Mouse (Mus musculus): Measurements from ENCODE around the gene Myo15. TPM values are rescaled to one million over a fixed set of nuclear protein-coding genes. Genes with fewer than 3 reads are reported as not detected.
"Not testable (repeated sequence)": the region's sequence is repeated elsewhere in the genome, so short reads cannot be mapped to it uniquely, and the experiment has no call there.

The Myo15 gene
- total RNA-seq, 2 experiments from 2014 or later = 0.12 to 0.19 TPM

GRCm38 (mm10) chr11:60543211-60543610 lies 74.1 kb downstream of the Myo15 start:
- DNase-seq (ENCODE audit: low spot score in 2 of 2) = not testable (repeated sequence)

GRCm38 (mm10) chr11:60545433-60545832 lies 76.3 kb downstream of the Myo15 start:
- no peak for DNase-seq (ENCODE audit: low spot score in 2 of 2)

- no peak for DNase-seq (ENCODE audit: low spot score in 2 of 2)
Measured at GRCm38 (mm10) chr11:60548112-60548511, 79.0 kb downstream of the Myo15 start.

GRCm38 (mm10) chr11:60553091-60553490 lies 84.0 kb downstream of the Myo15 start:
- no peak for DNase-seq (ENCODE audit: low spot score in 2 of 2)

GRCm38 (mm10) chr11:60557675-60558074 lies 88.5 kb downstream of the Myo15 start:
- DNase-seq (ENCODE audit: low spot score in 2 of 2) = no peak

- DNase-seq (ENCODE audit: low spot score in 2 of 2) = peak; percentile 69
Measured at GRCm38 (mm10) chr11:60559342-60559741, 90.2 kb downstream of the Myo15 start.

- DNase-seq (ENCODE audit: low spot score in 2 of 2) = not testable (repeated sequence)
Measured at GRCm38 (mm10) chr11:60574006-60574405, 104.9 kb downstream of the Myo15 start.

Other genes with a start within 250 kb of the Myo15 start
- 10 to 100 TPM; 53.2 to 55.2 TPM for gene Srebf1, start 246.8 kb upstream of the Myo15 start, total RNA-seq (2021)
- 100 to 1,000 TPM; 140 to 147 TPM for gene Tom1l2, start 116.4 kb upstream of the Myo15 start, total RNA-seq (2021)
- 1 to 10 TPM; 5.2 to 7.3 TPM for gene Drc3, start 116.0 kb upstream of the Myo15 start, total RNA-seq (2021)
- gene Gid4, start 52.2 kb upstream of the Myo15 start, total RNA-seq (2021) = 10 to 100 TPM; 40.1 to 40.5 TPM
- gene Atpaf2, start 50.9 kb upstream of the Myo15 start, total RNA-seq (2021) = 10 to 100 TPM; 28.7 to 29.1 TPM
- 10 to 100 TPM; 71.9 to 76.9 TPM for gene Drg2, start 14.7 kb upstream of the Myo15 start, total RNA-seq (2021)
- gene Alkbh5, start 67.0 kb downstream of the Myo15 start, total RNA-seq (2021) = 10 to 100 TPM; 44.7 to 46.2 TPM
- gene Llgl1, start 230.4 kb downstream of the Myo15 start, total RNA-seq (2021) = 10 to 100 TPM; 51.1 to 57.0 TPM